8 mouse cellular contexts compared by ENCODE assay signal in genomic region chr5:76702646-76703045, GRCm38 (mm10). TPM values are rescaled to one million over a fixed set of nuclear protein-coding genes. Genes with fewer than 3 reads are reported as not detected.
DNase-seq lines count a peak whose midpoint lies in the region; ATAC-seq and TF ChIP-seq lines count a peak whose summit lies in the region.

No protein-coding gene starts in this region.

- ATAC-seq in lung, embryonic 16.5 days (ENCODE audit: low read depth): no peak
- ATAC-seq in intestine, embryonic 16.5 days: no peak
- ATAC-seq in stomach, embryonic 15.5 days (ENCODE audit: insufficient read depth, low FRiP score, low read depth): no peak

- WGBS in lung, embryonic 16.5 days: 26% methylated on average over 12 of the region's 12 CpGs
- WGBS in lung, adult 2 months: 40% methylated on average over 12 of the region's 12 CpGs
- WGBS in intestine, embryonic 16.5 days: 27% methylated on average over 12 of the region's 12 CpGs
- WGBS in stomach, embryonic 15.5 days: 27% methylated on average over 12 of the region's 12 CpGs

- DNase-seq in heart, adult 11 months: peak; percentile 81
- DNase-seq in heart, postnatal 10 days: no peak
- DNase-seq in lung, adult 2 months: no peak
- DNase-seq in left cerebral cortex, postnatal 4 days: no peak
- no peak for DNase-seq in gastrocnemius, adult 18-20 months (ENCODE audit: low spot score)

- TF ChIP-seq POLR2A in lung, adult 2 months (IDR thresholded peaks at IDR 0.05; ENCODE audit: borderline replicate concordance, extremely low read depth, low read depth, low read length): no peak

- no peak overlapping the region for H3K9ac ChIP-seq in lung, embryonic 16.5 days (ENCODE audit: low read length)
- H3K9ac ChIP-seq in intestine, embryonic 16.5 days (ENCODE audit: low read depth, low read length): no peak overlapping the region
- no peak overlapping the region for H3K9ac ChIP-seq in stomach, embryonic 15.5 days

- intact Hi-C loops in heart, postnatal 10 days (cut with DNase I): no loop called here
- intact Hi-C loops in left cerebral cortex, postnatal 4 days (cut with DNase I): no loop called here

- peak overlapping the region; percentile 32 for H3K4me2 ChIP-seq in lung, embryonic 16.5 days (ENCODE audit: low read depth, low read length)
- H3K4me2 ChIP-seq in intestine, embryonic 16.5 days (ENCODE audit: low read depth, low read length): peak overlapping the region; percentile 26; the same call in 1 of the 2 replicates
- H3K4me2 ChIP-seq in stomach, embryonic 15.5 days: peak overlapping the region; percentile 35

- H3K27me3 ChIP-seq in lung, embryonic 16.5 days (ENCODE audit: control insufficient read depth, insufficient read depth, low read depth, low read length): no peaks in the 10 kb centered on the region
- no peaks in the 10 kb centered on the region for H3K27me3 ChIP-seq in intestine, embryonic 16.5 days (replicated peaks; ENCODE audit: control insufficient read depth, insufficient read depth, low read length)
- no peaks in the 10 kb centered on the region for H3K27me3 ChIP-seq in stomach, embryonic 15.5 days (replicated peaks)

- no peak for TF ChIP-seq CTCF in lung, adult 2 months (IDR thresholded peaks at IDR 0.05; ENCODE audit: insufficient read depth, low read length)

- no peaks in the 10 kb centered on the region for H3K9me3 ChIP-seq in lung, embryonic 16.5 days (ENCODE audit: control insufficient read depth, low read length)
- no peaks in the 10 kb centered on the region for H3K9me3 ChIP-seq in intestine, embryonic 16.5 days (ENCODE audit: control insufficient read depth, low read length)
- H3K9me3 ChIP-seq in stomach, embryonic 15.5 days: no peaks in the 10 kb centered on the region

- H3K36me3 ChIP-seq in lung, embryonic 16.5 days (ENCODE audit: control insufficient read depth, insufficient read depth, low read length): no peaks in the 10 kb centered on the region
- H3K36me3 ChIP-seq in intestine, embryonic 16.5 days (ENCODE audit: control insufficient read depth, insufficient read depth, low read length): no peaks in the 10 kb centered on the region
- no peaks in the 10 kb centered on the region for H3K36me3 ChIP-seq in stomach, embryonic 15.5 days

- no peak overlapping the region for H3K4me3 ChIP-seq in lung, embryonic 16.5 days (ENCODE audit: low read length)
- H3K4me3 ChIP-seq in lung, adult 2 months (replicated peaks; ENCODE audit: extremely low read depth, low read depth, low read length): no peak overlapping the region
- H3K4me3 ChIP-seq in intestine, embryonic 16.5 days (ENCODE audit: low read length): no peak overlapping the region
- H3K4me3 ChIP-seq in stomach, embryonic 15.5 days (replicated peaks): no peak overlapping the region; the same call in 1 of the 2 replicates

- no peak overlapping the region for H3K27ac ChIP-seq in lung, embryonic 16.5 days (ENCODE audit: low read length)
- no peak overlapping the region for H3K27ac ChIP-seq in intestine, embryonic 16.5 days (ENCODE audit: low read length)
- H3K27ac ChIP-seq in stomach, embryonic 15.5 days: peak overlapping the region; percentile 16; the same call in 1 of the 2 replicates

- H3K4me1 ChIP-seq in lung, embryonic 16.5 days (replicated peaks; ENCODE audit: control insufficient read depth, insufficient read depth, low read length): peaks cover 22% of the 10 kb centered on the region
- H3K4me1 ChIP-seq in lung, adult 2 months (ENCODE audit: control insufficient read depth, insufficient read depth, low read length): no peaks in the 10 kb centered on the region
- H3K4me1 ChIP-seq in intestine, embryonic 16.5 days (ENCODE audit: control insufficient read depth, insufficient read depth, low read length): peaks cover 25% of the 10 kb centered on the region
- peaks cover 17% of the 10 kb centered on the region for H3K4me1 ChIP-seq in stomach, embryonic 15.5 days

RNA-seq across cellular contexts. Expression of gene C530008M17Rik, which starts 46.3 kb away (rescaled TPM):
- 1 to 10 TPM; 3.9 to 4.1 TPM for total RNA-seq in heart, postnatal 10 days (2021)
- 8.6 and 9.5 TPM in 2 replicates for polyA plus RNA-seq in lung, embryonic 16.5 days (2015; fragmentation: Nextera tagmentation; extraction: Ambion mirVana)
- polyA plus RNA-seq in lung, adult 2 months (2012; rRNA removed): 4.9 and 6.0 TPM in 2 replicates
- polyA plus RNA-seq in intestine, embryonic 16.5 days (2015; fragmentation: Nextera tagmentation; extraction: Ambion mirVana): 10.6 and 11.1 TPM in 2 replicates
- 15.8 and 18.0 TPM in 2 replicates for polyA plus RNA-seq in stomach, embryonic 15.5 days (2015; fragmentation: Nextera tagmentation; extraction: Ambion mirVana)
- total RNA-seq in left cerebral cortex, postnatal 4 days (2021): 100 to 1,000 TPM; 282 to 293 TPM
- 1 to 10 TPM; 2.8 TPM for total RNA-seq in gastrocnemius, adult 18-20 months (2021)
